Mouse (Mus musculus): ENCODE data around the gene Myrip.
A peak's percentile ranks its signal among the peaks of the same experiment; 100 is the strongest.
"Not testable (repeated sequence)": the region's sequence is repeated elsewhere in the genome, so short reads cannot be mapped to it uniquely, and the experiment has no call there.

Myrip gene

GRCm38 (mm10) chr9:120331048-120331447 is 29.7 kb downstream of the Myrip start:
- not testable (repeated sequence) for DNase-seq (ENCODE audit: extremely low spot score, low spot score)

- DNase-seq (ENCODE audit: extremely low spot score, low spot score) = no peak
These were observed 36.9 kb downstream of the Myrip start for GRCm38 (mm10) chr9:120338172-120338571.

GRCm38 (mm10) chr9:120339975-120340695 is 38.8 kb downstream of the Myrip start:
- DNase-seq (ENCODE audit: extremely low spot score, low spot score) = no peak

- DNase-seq (ENCODE audit: extremely low spot score, low spot score) = no peak
These were observed 41.9 kb downstream of the Myrip start for GRCm38 (mm10) chr9:120343123-120343790.

- DNase-seq (ENCODE audit: extremely low spot score, low spot score) = no peak
These were observed 44.4 kb downstream of the Myrip start for GRCm38 (mm10) chr9:120345651-120346151.

- no peak for DNase-seq (ENCODE audit: extremely low spot score, low spot score)
These were observed 47.8 kb downstream of the Myrip start for GRCm38 (mm10) chr9:120349145-120349544.

GRCm38 (mm10) chr9:120350346-120350745 is 49.0 kb downstream of the Myrip start:
- DNase-seq (ENCODE audit: extremely low spot score, low spot score) = no peak

- DNase-seq (ENCODE audit: extremely low spot score, low spot score) = no peak
These were observed 49.7 kb downstream of the Myrip start for GRCm38 (mm10) chr9:120351061-120351460.

GRCm38 (mm10) chr9:120351474-120351873 is 50.2 kb downstream of the Myrip start:
- DNase-seq (ENCODE audit: extremely low spot score, low spot score) = no peak

- no peak for DNase-seq (ENCODE audit: extremely low spot score, low spot score)
These were observed 51.7 kb downstream of the Myrip start for GRCm38 (mm10) chr9:120353036-120353435.

GRCm38 (mm10) chr9:120353967-120354366 is 52.7 kb downstream of the Myrip start:
- no peak for DNase-seq (ENCODE audit: extremely low spot score, low spot score)

- DNase-seq (ENCODE audit: extremely low spot score, low spot score) = no peak
These were observed 53.4 kb downstream of the Myrip start for GRCm38 (mm10) chr9:120354550-120355345.

- DNase-seq (ENCODE audit: extremely low spot score, low spot score) = no peak
These were observed 55.2 kb downstream of the Myrip start for GRCm38 (mm10) chr9:120356490-120356889.

GRCm38 (mm10) chr9:120358060-120358459 is 56.7 kb downstream of the Myrip start:
- no peak for DNase-seq (ENCODE audit: extremely low spot score, low spot score)

GRCm38 (mm10) chr9:120360397-120361177 is 59.3 kb downstream of the Myrip start:
- peak; percentile 30 for DNase-seq (ENCODE audit: extremely low spot score, low spot score)

- DNase-seq (ENCODE audit: extremely low spot score, low spot score) = no peak
These were observed 60.3 kb downstream of the Myrip start for GRCm38 (mm10) chr9:120361656-120362055.

- DNase-seq (ENCODE audit: extremely low spot score, low spot score) = no peak
These were observed 61.4 kb downstream of the Myrip start for GRCm38 (mm10) chr9:120362684-120363083.

- no peak for DNase-seq (ENCODE audit: extremely low spot score, low spot score)
These were observed 63.5 kb downstream of the Myrip start for GRCm38 (mm10) chr9:120364653-120365283.

- no peak for DNase-seq (ENCODE audit: extremely low spot score, low spot score)
These were observed 66.2 kb downstream of the Myrip start for GRCm38 (mm10) chr9:120367526-120367925.

- DNase-seq (ENCODE audit: extremely low spot score, low spot score) = no peak
These were observed 70.3 kb downstream of the Myrip start for GRCm38 (mm10) chr9:120371633-120372032.

- DNase-seq (ENCODE audit: extremely low spot score, low spot score) = no peak
These were observed 71.0 kb downstream of the Myrip start for GRCm38 (mm10) chr9:120372347-120372746.

Measured in neural tube, embryonic 10.5 days (tissue).